Mouse (Mus musculus) heart, postnatal 14 days (tissue): ENCODE results near the gene Bud23. TPM values are rescaled to one million over a fixed set of nuclear protein-coding genes. Genes with fewer than 3 reads are reported as not detected.

Experiments
- DNase-seq, 2 experiments: peaks; one replicate each; pipeline ENCODE4 v3.0.0; 2021 to 2022
- intact Hi-C: fragments of 180-260 bp; cut with DNase I; formaldehyde crosslinking; loops from one replicate; pipeline ENCODE4 v1.15.1; 2025
- total RNA-seq, 2 experiments: library from RNA; stranded (reverse); gene quantifications; 2 replicates each; pipeline ENCODE4 v1.2.3; 2021

Gene Bud23
- total RNA-seq, 2 experiments from 2014 or later = 24.9 to 26.8 TPM

DNA sequence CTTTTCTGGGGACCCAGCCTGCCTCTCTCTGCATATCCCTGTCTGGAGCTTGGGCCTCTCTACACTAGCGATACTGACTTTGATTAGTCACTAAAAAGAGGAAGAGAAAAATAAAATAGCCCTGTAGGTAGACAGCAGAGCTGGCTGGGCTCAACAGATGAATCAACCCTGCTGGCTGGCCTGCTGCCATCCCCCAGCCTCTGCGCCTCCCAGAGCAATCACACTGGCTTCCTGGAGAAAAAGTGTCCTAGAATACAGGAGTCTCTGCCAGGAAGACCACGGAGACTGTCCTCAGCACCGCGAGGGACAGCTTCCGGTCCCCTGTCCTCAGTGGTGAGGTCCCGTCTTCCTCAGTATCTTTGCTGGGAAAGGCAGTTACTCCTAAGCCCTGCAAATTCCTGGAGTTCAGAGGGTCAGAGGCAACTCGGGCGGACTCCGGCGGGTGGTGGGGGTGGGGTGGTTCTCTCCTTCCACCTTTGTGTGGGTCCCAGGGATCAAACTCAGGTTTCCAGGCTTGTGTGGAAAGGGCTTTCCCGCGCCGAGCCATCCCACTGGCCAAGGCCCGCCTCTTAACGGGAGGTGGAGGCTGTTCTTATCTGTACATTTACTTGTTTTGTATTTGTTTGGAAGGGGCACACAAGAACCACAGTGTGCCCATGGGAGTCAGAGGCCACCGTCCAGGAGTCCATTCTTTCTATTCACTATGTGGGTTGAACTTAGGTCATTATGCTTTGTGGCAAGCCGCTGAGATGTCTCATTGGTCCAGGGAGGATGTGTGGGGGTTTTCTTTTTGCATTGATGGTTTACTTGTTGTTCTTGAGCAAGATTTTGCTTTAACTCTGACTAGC lies 35.5 kb downstream of the Bud23 start:
- intact Hi-C loops = no loop called here
- DNase-seq = peak; percentile 67 to 69

DNA sequence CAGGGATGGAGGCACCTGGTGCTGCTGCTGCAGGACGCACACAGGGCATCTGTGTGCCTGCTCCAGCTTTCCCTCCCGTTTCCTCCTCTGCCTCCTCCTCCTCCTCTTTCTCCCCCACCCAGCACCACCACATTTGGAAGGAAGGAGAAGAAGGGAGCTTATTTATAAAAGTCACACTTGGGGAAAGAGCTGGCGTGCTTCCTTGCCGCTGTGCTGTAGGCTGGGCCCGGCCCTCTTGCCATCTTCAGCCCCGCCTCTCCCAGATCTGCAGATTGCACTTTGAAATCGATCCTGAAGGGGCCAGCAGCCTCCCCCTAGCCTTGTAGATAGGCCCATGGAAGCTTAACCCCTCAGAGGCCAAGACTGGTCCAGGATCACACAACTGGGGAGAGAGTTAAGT lies 38.9 kb downstream of the Bud23 start:
- DNase-seq = no peak
- intact Hi-C loops = no loop called here

DNA sequence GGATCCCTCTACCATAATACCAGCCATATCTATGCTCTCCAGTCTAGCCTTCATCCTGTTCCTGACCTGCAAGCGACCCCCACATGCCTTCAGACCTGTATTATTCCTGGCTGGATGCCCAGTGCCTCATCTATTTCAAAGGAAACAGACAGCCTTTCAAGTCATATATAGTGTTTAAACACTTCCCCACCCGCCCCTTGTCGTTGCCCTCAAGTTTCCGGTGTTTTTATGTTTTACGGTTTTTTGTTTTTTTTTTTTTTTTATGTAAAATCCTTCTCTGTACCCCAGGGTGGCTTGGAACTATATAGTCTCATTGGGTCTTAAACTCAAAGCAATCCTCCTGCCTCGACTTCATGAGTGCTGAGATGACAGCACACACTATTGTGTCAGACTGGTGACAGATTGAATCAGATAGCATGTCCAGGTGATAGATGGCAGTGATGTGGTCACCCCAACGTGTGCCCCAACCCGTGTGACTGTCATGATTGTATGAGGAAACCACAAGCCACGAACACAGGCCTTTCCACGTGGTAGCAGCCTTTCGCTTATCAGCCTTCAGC lies 40.0 kb downstream of the Bud23 start:
- intact Hi-C loops = no loop called here
- no peak for DNase-seq

DNA sequence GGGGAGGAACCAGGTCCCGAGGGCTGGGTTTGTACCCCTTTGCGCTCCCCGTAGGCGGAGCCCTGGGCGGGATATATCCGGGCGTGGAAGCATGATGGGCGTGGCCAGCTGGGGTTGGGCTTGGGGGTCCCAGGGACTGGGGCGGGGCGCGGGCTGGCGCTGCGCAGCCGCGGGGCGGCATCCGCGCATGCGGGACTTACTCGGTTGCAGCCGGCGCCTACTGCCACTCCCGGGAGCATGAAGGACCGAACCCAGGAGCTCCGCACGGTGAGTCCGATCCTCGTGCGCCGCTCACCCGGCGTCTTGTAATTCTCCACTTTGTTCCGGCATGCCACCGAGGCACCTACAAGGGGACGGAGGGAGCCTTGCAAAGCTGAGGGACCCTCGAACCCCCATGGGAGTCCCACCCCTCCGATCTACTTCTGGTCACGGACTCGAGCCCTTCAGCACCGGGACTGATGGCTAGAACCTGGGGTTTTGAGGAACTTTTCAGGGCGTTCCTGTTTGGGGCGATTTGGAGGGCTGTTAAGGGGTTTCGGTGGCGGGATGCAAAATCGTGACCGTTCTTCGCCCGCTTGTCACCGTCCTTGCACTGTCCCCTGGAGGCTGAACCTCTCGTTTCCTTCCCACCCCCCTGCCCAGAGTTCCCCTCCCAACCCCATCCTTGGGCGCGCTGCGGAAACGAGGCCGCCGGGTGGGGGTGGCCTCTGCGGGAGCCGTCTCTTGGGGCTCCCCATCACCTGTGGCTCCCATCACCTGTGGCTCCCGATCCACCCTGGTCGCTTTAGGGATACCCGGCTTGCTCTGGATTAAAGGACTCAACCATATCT lies 41.2 kb downstream of the Bud23 start, which contains the start of gene Stx1a:
Stx1a (plus strand) TSS at position 139 of the 830 bp plus-strand sequence.
- peak; percentile 90 to 92 for DNase-seq
- intact Hi-C loops = no loop called here

DNA sequence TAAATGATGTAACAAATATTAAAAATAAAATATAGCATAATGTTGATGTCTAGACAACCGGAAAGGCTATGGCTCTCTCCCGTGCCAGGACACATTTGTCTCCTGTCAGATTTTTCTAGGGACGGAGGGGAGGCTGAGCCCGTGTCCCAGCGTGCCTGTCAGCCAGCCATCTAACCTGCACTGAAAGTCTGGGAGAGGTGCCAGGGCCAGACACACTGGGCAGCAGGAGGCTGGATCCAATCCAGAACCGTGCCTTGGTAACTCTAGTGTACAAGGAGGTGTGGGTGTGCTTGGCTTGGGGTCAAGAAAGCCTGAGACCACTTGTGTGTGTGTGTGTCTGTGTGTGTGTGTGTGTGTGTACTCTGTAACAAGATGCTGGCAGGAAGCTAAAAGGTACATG lies 42.9 kb downstream of the Bud23 start:
- DNase-seq = peak; percentile 69 to 80
- intact Hi-C loops = no loop called here

DNA sequence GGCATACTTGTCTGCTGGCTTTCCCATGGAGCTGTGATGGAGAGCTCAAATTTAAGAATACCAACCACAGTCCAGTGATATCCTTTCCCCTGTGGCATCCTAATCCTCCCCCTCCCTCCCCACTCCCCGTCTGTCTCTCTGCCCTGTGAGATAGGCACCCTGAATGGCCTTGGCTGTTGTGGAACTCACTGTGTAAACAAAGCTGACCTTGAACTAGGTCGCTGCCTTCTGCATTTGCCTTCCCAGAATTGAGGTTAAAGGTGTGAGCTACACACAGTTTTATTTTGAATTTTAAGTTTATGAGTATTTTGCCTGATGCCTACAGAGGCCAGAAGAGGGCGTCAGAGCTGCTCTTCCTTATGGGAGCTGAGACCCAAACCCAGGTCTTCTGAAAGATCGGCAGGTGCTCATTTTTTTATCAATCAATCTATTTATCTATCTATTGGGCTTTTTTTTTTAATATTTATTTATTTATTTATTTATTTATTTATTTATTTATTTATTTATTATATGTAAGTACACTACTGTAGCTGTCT lies 48.5 kb downstream of the Bud23 start:
- DNase-seq = no peak
- intact Hi-C loops = loop anchor here (5.0 to 10.0 kb wide), 3 partner anchors 56 to 266 kb away; no protein-coding TSS in a partner anchor

DNA sequence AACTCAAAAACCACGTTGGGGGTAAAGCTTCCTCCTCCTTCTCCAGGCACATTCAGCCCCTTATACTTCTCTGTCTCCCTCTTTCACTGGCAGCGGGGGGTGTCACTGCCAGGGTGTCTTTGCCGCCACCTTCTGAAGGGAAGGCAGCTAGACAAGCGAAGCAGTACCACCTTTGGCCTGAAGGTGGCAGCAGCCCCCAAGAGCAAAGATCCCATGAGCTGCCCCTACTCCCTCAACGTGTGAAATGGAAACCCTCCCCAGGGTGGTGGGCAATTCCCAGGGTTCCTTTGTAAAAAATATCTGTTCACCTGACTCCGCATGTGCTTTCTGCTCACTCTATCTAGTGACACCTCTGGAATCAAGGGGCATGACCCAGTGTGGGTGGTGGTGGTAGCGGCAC lies 49.3 kb downstream of the Bud23 start:
- intact Hi-C loops = loop anchor here (2.0 to 10.0 kb wide), 4 partner anchors 57 to 267 kb away; no protein-coding TSS in a partner anchor
- DNase-seq = peak; percentile 86 to 93

DNA sequence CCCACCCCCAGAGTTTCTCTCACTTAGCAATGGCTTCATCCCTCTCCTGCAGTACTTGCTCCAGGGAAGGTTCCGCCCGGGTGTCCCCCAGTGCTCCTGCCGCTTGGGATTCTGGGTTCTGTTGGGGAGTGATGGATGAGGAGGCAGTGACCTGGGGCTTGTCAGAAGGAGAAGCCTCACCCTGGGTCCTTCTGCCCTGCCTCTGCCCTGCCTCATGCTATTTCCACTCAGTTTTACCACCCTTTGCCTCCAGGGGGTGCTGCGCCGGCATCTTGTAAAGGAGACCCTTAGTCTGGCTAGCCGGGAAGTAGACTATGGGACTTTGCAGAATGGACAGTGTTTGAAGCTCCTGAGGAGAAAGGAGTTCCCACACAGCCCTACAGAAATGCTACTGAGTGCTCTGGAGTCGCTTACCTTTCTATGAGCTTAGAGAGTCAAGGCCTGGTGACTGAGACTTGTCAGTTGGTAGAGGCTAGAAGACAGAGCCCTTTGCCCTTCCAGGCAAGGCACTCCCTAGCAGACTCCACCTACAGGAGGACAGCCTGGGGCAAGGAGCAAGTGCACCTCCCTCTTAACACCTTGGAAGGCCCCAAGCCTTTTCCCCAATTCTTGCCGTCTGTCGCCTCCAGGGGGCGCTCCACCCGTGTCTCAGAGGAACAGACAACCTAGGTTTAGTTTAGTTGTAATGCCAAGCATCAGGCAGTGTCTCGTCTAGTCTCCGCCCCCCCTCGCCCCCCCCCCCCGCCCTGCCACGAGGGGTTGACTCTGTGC lies 51.9 kb downstream of the Bud23 start:
- DNase-seq = peak; percentile 79 to 84
- intact Hi-C loops = loop anchor here (10.0 kb wide), 1 partner anchor 92 kb away; no protein-coding TSS in a partner anchor

DNA sequence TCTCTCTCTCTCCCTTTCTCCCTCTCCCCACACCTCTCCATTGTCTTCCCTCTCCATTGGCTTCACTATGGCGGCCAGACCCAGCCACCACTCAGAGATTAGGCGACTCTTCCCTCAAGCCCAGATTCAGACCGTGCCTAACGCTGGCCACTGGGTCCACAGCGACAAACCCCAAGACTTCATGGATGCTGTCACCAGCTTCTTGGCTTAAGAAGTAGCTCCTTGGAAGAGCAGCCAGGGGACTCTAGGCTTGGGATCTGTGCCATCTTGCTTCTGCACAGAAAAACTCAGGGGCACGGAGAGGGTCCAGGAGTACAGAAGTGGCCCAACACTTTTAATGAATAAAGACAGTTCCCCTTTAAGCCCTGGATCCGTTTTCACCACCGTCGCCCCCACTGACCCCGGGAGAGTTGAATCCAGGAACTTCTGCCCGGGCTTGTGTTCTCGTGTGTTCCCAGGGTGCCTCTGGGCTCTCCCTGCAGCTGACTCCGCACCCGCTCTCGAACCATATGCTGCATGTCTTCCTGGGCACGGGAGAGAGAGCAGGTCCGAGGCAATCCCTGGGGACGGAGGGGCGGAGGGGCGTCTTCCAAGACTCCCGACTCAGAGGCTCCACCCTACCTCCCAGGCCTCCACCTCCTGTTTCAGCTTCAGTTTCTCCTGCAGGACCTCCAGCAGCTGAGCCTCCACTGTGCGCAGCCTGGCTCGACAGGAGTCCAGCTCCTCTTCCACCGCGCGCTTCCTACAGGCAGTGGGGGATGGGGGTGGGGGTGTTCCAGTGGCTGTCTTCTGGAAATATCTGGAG lies 52.7 kb downstream of the Bud23 start:
- no peak for DNase-seq
- intact Hi-C loops = loop anchor here (10.0 kb wide), 1 partner anchor 93 kb away; no protein-coding TSS in a partner anchor

DNA sequence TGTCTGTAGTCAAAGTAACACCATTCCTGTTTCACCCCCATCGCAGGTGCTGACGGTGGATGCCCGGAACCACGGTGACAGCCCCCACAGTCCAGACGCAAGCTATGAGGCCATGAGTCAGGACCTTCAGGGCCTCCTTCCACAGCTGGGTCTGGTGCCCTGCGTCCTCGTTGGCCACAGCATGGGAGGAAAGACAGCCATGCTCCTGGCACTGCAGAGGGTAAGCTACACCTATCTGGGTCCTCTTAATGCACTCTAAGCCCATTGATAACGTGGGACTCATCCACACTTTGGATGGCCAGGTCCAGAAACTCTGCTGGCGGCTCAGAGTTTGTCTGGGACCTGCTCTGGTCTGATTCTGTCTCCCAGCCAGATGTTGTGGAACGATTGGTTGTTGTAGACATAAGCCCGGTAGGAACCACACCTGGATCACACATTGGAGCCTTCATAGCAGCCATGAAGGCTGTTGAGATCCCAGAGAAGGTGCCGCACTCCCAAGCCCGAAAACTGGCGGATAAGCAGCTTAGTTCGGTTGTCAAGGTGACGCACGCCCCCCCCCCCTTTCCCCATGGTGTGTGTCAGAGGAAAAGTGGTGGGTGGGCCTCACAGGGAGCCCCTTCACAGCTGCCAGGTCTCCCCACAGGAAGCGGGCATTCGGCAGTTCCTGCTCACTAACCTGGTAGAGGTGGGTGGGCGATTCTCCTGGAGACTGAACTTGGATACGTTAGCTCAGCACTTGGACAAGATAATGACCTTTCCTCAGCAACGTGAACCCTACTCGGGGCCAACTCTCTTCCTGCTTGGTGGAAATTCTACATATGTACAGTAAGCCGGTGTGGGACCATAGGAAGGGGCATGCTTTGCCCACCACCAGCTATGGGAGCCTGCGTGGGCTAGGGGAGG lies 53.7 kb downstream of the Bud23 start:
- intact Hi-C loops = loop anchor here (10.0 kb wide), 1 partner anchor 94 kb away; no protein-coding TSS in a partner anchor
- DNase-seq = no peak

DNA sequence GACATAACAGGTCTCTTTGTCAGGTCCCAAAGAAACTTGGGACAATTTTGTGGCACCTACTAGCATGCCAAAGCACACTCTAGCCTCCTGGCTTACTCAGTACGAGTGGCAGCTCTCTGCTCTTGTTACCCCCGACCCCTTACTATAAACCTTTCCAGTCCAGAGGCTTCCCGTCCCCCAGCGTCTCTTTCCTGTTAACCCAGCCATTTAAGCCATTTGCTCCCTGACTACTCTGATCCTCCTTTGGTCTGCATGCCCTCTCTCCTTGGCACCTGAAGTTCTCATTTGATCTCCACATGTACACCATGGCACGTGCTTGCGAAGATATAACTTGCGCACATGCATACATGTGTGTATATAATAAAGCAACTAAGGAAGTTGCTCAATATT lies 54.4 kb downstream of the Bud23 start:
- DNase-seq = no peak
- intact Hi-C loops = loop anchor here (10.0 kb wide), 1 partner anchor 94 kb away; no protein-coding TSS in a partner anchor

DNA sequence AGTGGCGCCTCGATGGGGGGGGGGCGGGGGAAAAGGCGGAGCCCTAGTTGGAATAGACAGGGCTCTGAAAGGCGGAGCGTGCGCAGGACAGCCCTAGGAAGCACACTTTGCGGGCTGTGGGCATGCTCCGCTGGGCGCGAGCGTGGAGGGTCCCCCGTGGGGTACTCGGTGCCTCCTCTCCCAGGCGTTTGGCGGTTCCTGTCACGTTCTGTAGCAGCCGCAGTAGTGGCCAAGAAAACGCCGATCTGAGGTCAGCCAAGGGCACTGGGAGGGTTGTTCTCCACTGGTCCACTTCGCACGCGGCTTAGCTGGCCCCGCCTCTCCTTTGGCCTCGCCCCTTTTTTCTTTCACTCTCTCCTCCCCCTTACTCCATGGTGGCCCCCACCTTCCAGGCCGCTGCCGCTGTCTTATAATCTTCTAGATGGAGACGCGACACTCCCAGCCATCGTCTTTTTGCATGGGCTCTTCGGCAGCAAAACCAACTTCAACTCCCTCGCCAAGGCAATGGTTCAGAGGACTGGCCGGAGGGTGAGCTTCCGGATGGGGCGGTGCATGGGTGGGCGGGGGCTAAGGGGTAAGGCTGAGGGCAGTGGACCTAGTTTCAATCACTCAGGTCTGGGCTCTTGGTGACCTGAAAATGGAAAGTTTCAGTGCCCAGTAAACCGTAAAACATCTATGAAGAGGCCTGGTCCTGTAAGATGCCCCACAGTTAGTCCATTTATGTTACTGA lies 55.0 kb downstream of the Bud23 start:
- intact Hi-C loops = loop anchor here (10.0 kb wide), 1 partner anchor 95 kb away; no protein-coding TSS in a partner anchor
- peak; percentile 84 for DNase-seq

DNA sequence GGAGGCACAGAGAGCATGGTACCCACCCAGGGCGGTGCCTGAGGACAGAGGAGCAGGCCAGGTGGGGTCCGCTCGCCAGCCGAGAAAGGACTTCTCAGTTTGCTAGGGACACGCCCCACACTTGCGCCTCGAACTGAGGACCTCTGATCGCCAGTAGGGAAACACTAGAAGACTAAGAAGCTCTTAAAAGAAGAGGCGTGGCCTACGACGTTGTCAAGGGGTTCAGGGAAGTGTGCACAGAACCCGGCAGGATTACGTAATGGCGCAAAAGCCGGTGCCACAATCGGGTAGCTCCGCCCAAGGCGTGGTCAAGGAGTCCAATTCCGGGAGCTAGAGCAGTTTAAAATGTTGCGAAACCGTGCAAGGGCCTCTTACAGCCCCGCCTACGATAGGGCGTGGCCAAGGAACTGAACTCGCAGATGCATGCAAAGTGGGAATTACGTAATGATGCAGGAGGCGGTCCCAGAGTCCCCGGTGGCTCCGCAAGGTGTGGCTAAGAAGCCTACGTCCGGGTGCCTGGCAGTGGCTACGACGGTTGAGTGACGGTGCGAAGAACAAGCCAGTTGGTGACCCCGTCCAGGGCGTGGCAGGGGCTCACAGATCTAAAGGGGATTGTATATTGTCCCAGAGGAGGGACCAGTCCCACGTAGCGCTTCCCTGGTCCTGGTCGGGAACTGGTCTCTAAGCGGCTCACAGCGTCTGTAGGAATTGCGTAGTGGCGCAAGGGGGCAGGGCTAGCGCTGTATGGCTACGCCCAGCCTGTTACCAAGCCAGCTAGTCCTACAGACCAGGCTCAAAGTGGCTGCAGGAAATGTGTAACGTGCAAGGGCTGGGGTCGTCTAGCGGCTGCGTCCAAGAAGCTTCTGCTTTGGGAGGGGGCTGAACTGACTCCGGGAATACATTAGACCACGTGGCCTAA lies 55.8 kb downstream of the Bud23 start, which contains the start of gene Abhd11:
Abhd11 (plus strand) TSS at position 482 of the 919 bp plus-strand sequence.
- peak; percentile 97 to 98 for DNase-seq
- intact Hi-C loops = no loop called here

DNA sequence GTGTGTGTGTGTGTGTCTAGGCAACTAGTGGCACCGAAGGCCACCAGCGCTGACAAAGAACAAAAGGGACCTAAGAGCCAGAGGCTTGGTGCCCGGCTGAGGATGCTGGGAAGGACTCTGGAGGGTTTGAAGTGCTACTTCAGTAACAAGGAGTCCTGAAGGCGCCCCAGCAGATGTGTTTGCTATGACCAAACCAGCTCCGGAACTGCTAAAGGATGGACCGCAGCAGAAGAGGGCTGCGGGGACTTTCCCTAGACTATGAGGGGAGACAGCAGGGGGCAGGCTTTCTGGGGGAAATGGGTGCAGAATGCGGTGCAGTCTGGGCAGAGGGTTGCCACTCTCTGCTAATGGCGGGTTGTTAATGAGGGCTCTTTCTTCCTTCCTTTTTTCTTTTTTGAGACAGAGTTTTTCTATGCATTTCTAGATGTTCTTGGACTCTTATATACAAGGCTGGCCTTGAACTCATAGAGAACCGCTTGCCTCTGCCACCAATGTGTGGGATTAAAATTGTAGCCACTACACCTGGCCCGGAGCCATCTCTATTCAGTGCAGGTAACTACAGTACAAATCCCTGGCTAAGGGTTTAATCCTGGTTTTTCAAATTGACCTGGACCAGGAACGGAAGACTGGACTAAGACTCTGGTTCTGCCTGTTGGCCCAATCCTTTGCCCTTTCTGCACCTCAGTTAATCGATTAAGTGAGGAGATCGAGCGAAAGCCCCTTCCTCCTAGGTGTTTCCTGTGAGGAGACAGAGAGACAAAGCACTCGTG lies 56.8 kb downstream of the Bud23 start:
- intact Hi-C loops = no loop called here
- DNase-seq = no peak
